Mouse (Mus musculus) granulocyte monocyte progenitor cell, adult 5-6 weeks (primary cell): ENCODE results near the gene Spns3. TPM values are rescaled to one million over a fixed set of nuclear protein-coding genes. Genes with fewer than 3 reads are reported as not detected.

ENCODE experiments used
- ATAC-seq: replicated peaks from 2 replicates; pipeline ENCODE4 v1.8.0; 2016; ENCODE audit warnings: mild to moderate bottlenecking, moderate TSS enrichment, inconsistent platforms; ENCODE audit not compliant: poor library complexity, severe bottlenecking
- total RNA-seq, 2 experiments: library from RNA; stranded (forward) in 1 of 2; stranded (reverse) in 1 of 2; fragments of 200-712, 200-1000 nt in 1 of 2; fragments of >200 nt in 1 of 2; fragmentation: Nextera tagmentation in 1 of 2; gene quantifications; 2 replicates each; pipeline ENCODE4 v1.2.3; 2014 to 2017

The Spns3 gene
- total RNA-seq, 2 experiments from 2014 or later: 23.0 to 32.1 TPM

GRCm38 (mm10) chr11:72465978-72466693 is 84.2 kb downstream of the Spns3 start:
- peak; percentile 50 for ATAC-seq

- ATAC-seq: no peak
Observed at GRCm38 (mm10) chr11:72464821-72465220, 85.5 kb downstream of the Spns3 start.

GRCm38 (mm10) chr11:72461500-72461981 is 88.8 kb downstream of the Spns3 start:
- ATAC-seq: 0 out of 2 replicates have a peak, but pooled peaks have one; percentile 13

- peak; percentile 10; the same call in 1 of the 2 replicates for ATAC-seq
Observed at GRCm38 (mm10) chr11:72458502-72458901, 91.8 kb downstream of the Spns3 start.

- ATAC-seq: peak; percentile 88
Observed at GRCm38 (mm10) chr11:72457995-72458496, 92.3 kb downstream of the Spns3 start.

- no peak for ATAC-seq
Observed at GRCm38 (mm10) chr11:72455694-72456093, 94.6 kb downstream of the Spns3 start.

GRCm38 (mm10) chr11:72453105-72453953 is 97.0 kb downstream of the Spns3 start:
- no peak for ATAC-seq

- no peak for ATAC-seq
Observed at GRCm38 (mm10) chr11:72452140-72452665, 98.1 kb downstream of the Spns3 start.

GRCm38 (mm10) chr11:72447475-72447874 is 102.8 kb downstream of the Spns3 start:
- ATAC-seq: peak; percentile 41

- ATAC-seq: peak; percentile 58
Observed at GRCm38 (mm10) chr11:72446311-72447105, 103.8 kb downstream of the Spns3 start.

Other genes starting within 250 kb of the Spns3 start
- gene Xaf1, start 248.9 kb downstream of the Spns3 start, total RNA-seq (2014; fragmentation: Nextera tagmentation): 3.6 and 8.9 TPM in 2 replicates
- gene Xaf1, start 248.9 kb downstream of the Spns3 start, total RNA-seq (2017): 2.0 and 11.7 TPM in 2 replicates
- gene Fbxo39, start 236.1 kb downstream of the Spns3 start, total RNA-seq (2014; fragmentation: Nextera tagmentation): not detected in 2 replicates
- gene Fbxo39, start 236.1 kb downstream of the Spns3 start, total RNA-seq (2017): not detected in 2 replicates
- gene Tekt1, start 188.1 kb downstream of the Spns3 start, total RNA-seq (2014; fragmentation: Nextera tagmentation): not detected in 2 replicates
- 0.15 TPM in 1 of 2 replicates, not detected in the other for gene Tekt1, start 188.1 kb downstream of the Spns3 start, total RNA-seq (2017)
- 0.79 and 1.2 TPM in 2 replicates for gene Smtnl2, start 138.8 kb downstream of the Spns3 start, total RNA-seq (2014; fragmentation: Nextera tagmentation)
- not detected in 2 replicates for gene Smtnl2, start 138.8 kb downstream of the Spns3 start, total RNA-seq (2017)
- not detected in 2 replicates for gene Ggt6, start 115.0 kb downstream of the Spns3 start, total RNA-seq (2014; fragmentation: Nextera tagmentation)
- gene Ggt6, start 115.0 kb downstream of the Spns3 start, total RNA-seq (2017): not detected in 2 replicates
- 172 and 173 TPM in 2 replicates for gene Mybbp1a, start 109.2 kb downstream of the Spns3 start, total RNA-seq (2014; fragmentation: Nextera tagmentation)
- 132 and 239 TPM in 2 replicates for gene Mybbp1a, start 109.2 kb downstream of the Spns3 start, total RNA-seq (2017)
- 27.1 and 41.2 TPM in 2 replicates for gene Spns2, start 60.6 kb downstream of the Spns3 start, total RNA-seq (2014; fragmentation: Nextera tagmentation)
- gene Spns2, start 60.6 kb downstream of the Spns3 start, total RNA-seq (2017): 5.6 TPM in 2 replicates
- 30.1 and 39.5 TPM in 2 replicates for gene Ube2g1, start 56.8 kb upstream of the Spns3 start, total RNA-seq (2014; fragmentation: Nextera tagmentation)
- 32.3 and 37.7 TPM in 2 replicates for gene Ube2g1, start 56.8 kb upstream of the Spns3 start, total RNA-seq (2017)
- 31.9 and 34.3 TPM in 2 replicates for gene Ankfy1, start 139.5 kb upstream of the Spns3 start, total RNA-seq (2014; fragmentation: Nextera tagmentation)
- gene Ankfy1, start 139.5 kb upstream of the Spns3 start, total RNA-seq (2017): 34.9 and 36.0 TPM in 2 replicates
- 2.2 and 3.2 TPM in 2 replicates for gene Cyb5d2, start 245.6 kb upstream of the Spns3 start, total RNA-seq (2014; fragmentation: Nextera tagmentation)
- 4.4 and 9.7 TPM in 2 replicates for gene Cyb5d2, start 245.6 kb upstream of the Spns3 start, total RNA-seq (2017)
- gene Zzef1, start 245.7 kb upstream of the Spns3 start, total RNA-seq (2014; fragmentation: Nextera tagmentation): 29.9 and 31.8 TPM in 2 replicates
- gene Zzef1, start 245.7 kb upstream of the Spns3 start, total RNA-seq (2017): 21.6 and 22.1 TPM in 2 replicates